Mouse (Mus musculus) cerebellum, adult 9-11 months (tissue): ENCODE measurements around the gene Wnt5b.

Experiments
- DNase-seq: peaks from one replicate; pipeline ENCODE4 v3.0.0; 2022

Wnt5b gene

GRCm38 (mm10) chr6:119411511-119411910 is 132.6 kb downstream of the Wnt5b start:
- no peak for DNase-seq

- no peak for DNase-seq
These were observed 134.4 kb downstream of the Wnt5b start for GRCm38 (mm10) chr6:119409766-119410165.

GRCm38 (mm10) chr6:119408582-119408981 is 135.6 kb downstream of the Wnt5b start:
- no peak for DNase-seq

GRCm38 (mm10) chr6:119407818-119408217 is 136.3 kb downstream of the Wnt5b start:
- no peak for DNase-seq

GRCm38 (mm10) chr6:119406528-119406927 is 137.6 kb downstream of the Wnt5b start:
- no peak for DNase-seq

- DNase-seq = no peak
These were observed 138.8 kb downstream of the Wnt5b start for GRCm38 (mm10) chr6:119405310-119405709.

- DNase-seq = no peak
These were observed 139.3 kb downstream of the Wnt5b start for GRCm38 (mm10) chr6:119404854-119405253.

- DNase-seq = no peak
These were observed 141.2 kb downstream of the Wnt5b start for GRCm38 (mm10) chr6:119402976-119403375.

GRCm38 (mm10) chr6:119401545-119402304 is 142.4 kb downstream of the Wnt5b start:
- DNase-seq = no peak

- no peak for DNase-seq
These were observed 143.5 kb downstream of the Wnt5b start for GRCm38 (mm10) chr6:119400649-119401048.

- no peak for DNase-seq
These were observed 144.8 kb downstream of the Wnt5b start for GRCm38 (mm10) chr6:119399371-119399770.

- no peak for DNase-seq
These were observed 147.9 kb downstream of the Wnt5b start for GRCm38 (mm10) chr6:119396309-119396634.

- no peak for DNase-seq
These were observed 148.5 kb downstream of the Wnt5b start for GRCm38 (mm10) chr6:119395421-119396308.

- DNase-seq = no peak
These were observed 151.3 kb downstream of the Wnt5b start for GRCm38 (mm10) chr6:119392836-119393235.

- DNase-seq = no peak
These were observed 153.4 kb downstream of the Wnt5b start for GRCm38 (mm10) chr6:119390728-119391127.

GRCm38 (mm10) chr6:119389089-119389488 is 155.1 kb downstream of the Wnt5b start:
- no peak for DNase-seq

GRCm38 (mm10) chr6:119388650-119389012 is 155.5 kb downstream of the Wnt5b start:
- peak; percentile 97 for DNase-seq

- peak; percentile 66 for DNase-seq
These were observed 156.1 kb downstream of the Wnt5b start for GRCm38 (mm10) chr6:119387801-119388649.

GRCm38 (mm10) chr6:119386821-119387220 is 157.3 kb downstream of the Wnt5b start:
- DNase-seq = no peak

- DNase-seq = no peak
These were observed 157.7 kb downstream of the Wnt5b start for GRCm38 (mm10) chr6:119386421-119386820.

GRCm38 (mm10) chr6:119385668-119386067 is 158.5 kb downstream of the Wnt5b start:
- no peak for DNase-seq
